Mouse (Mus musculus): ENCODE measurements around the gene Mmp14. TPM values are rescaled to one million over a fixed set of nuclear protein-coding genes. Genes with fewer than 3 reads are reported as not detected.
A peak's percentile ranks its signal among the peaks of the same experiment; 100 is the strongest.

The Mmp14 gene
- polyA plus RNA-seq, 1 experiment from 2014 or later, result 127 TPM

GRCm38 (mm10) chr14:54462146-54462545 is 30.7 kb downstream of the Mmp14 start:
- peaks cover 9% of the 10 kb centered on the region; the same call in 1 of the 2 replicates for H3K4me1 ChIP-seq (replicated peaks)
- no peak overlapping the region for H3K4me2 ChIP-seq
- peaks cover 16% of the 10 kb centered on the region for H3K36me3 ChIP-seq
- H3K4me3 ChIP-seq, result no peak overlapping the region
- no peak for ATAC-seq (ENCODE audit: insufficient number of reproducible peaks, low FRiP score)
- no peak overlapping the region for H3K9ac ChIP-seq
- 82% methylated on average over 4 of the region's 4 CpGs for WGBS
- no peak overlapping the region for H3K27ac ChIP-seq (ENCODE audit: poor library complexity, severe bottlenecking)
- H3K9me3 ChIP-seq (replicated peaks), result no peaks in the 10 kb centered on the region
- no peaks in the 10 kb centered on the region for H3K27me3 ChIP-seq (replicated peaks)

GRCm38 (mm10) chr14:54463108-54463958 is 31.9 kb downstream of the Mmp14 start:
- no peak for ATAC-seq (ENCODE audit: insufficient number of reproducible peaks, low FRiP score)

GRCm38 (mm10) chr14:54463959-54464292 is 32.5 kb downstream of the Mmp14 start, which contains the start of gene Lrp10:
Gene Lrp10, plus strand, starts transcription at chr14:54464137.
- Histone ChIP-seq H3K4me1 (replicated peaks) (peaks cover 12% of the 10 kb centered on the region; the same call in 1 of the 2 replicates), H3K9ac (peak within 1 kb of the TSS; percentile 90), H3K27ac (ENCODE audit: poor library complexity, severe bottlenecking) (peak within 1 kb of the TSS; percentile 83), H3K36me3 (peaks cover 34% of the 10 kb centered on the region), H3K9me3 (replicated peaks) (no peaks in the 10 kb centered on the region), H3K4me2 (peak within 1 kb of the TSS; percentile 83), H3K27me3 (replicated peaks) (no peaks in the 10 kb centered on the region), H3K4me3 (peak within 1 kb of the TSS; percentile 81)
- peak; percentile 93 for ATAC-seq (ENCODE audit: insufficient number of reproducible peaks, low FRiP score)
- WGBS, result under 1% methylated on average over 35 of the region's 35 CpGs

More at GRCm38 (mm10) chr14:54463108-54463958, 31.9 kb downstream of the Mmp14 start:
- Histone ChIP-seq H3K4me3 (peak overlapping the region; percentile 81), H3K9ac (peak overlapping the region; percentile 90; the same call in 1 of the 2 replicates), H3K27ac (ENCODE audit: poor library complexity, severe bottlenecking) (peak overlapping the region; percentile 45; the same call in 1 of the 2 replicates), H3K9me3 (replicated peaks) (no peaks in the 10 kb centered on the region), H3K27me3 (replicated peaks) (no peaks in the 10 kb centered on the region), H3K36me3 (peaks cover 28% of the 10 kb centered on the region), H3K4me2 (peak overlapping the region; percentile 83), H3K4me1 (replicated peaks) (peaks cover 12% of the 10 kb centered on the region; the same call in 1 of the 2 replicates)
- WGBS, result 15% methylated on average over 12 of the region's 12 CpGs

GRCm38 (mm10) chr14:54464293-54465005 is 33.0 kb downstream of the Mmp14 start:
- peak; percentile 78 for ATAC-seq (ENCODE audit: insufficient number of reproducible peaks, low FRiP score)

GRCm38 (mm10) chr14:54471467-54471866 is 40.1 kb downstream of the Mmp14 start:
- Histone ChIP-seq H3K4me1 (replicated peaks) (peaks cover 11% of the 10 kb centered on the region), H3K9me3 (replicated peaks) (no peaks in the 10 kb centered on the region), H3K4me3 (no peak overlapping the region), H3K4me2 (no peak overlapping the region), H3K9ac (no peak overlapping the region), H3K36me3 (peaks cover 52% of the 10 kb centered on the region), H3K27ac (ENCODE audit: poor library complexity, severe bottlenecking) (no peak overlapping the region), H3K27me3 (replicated peaks) (no peaks in the 10 kb centered on the region)
- no peak for ATAC-seq (ENCODE audit: insufficient number of reproducible peaks, low FRiP score)
- 93% methylated on average over 2 of the region's 2 CpGs for WGBS

More at GRCm38 (mm10) chr14:54464293-54465005, 33.0 kb downstream of the Mmp14 start:
- Histone ChIP-seq H3K27ac (ENCODE audit: poor library complexity, severe bottlenecking) (peak overlapping the region; percentile 83), H3K4me3 (peak overlapping the region; percentile 81), H3K27me3 (replicated peaks) (no peaks in the 10 kb centered on the region), H3K4me1 (replicated peaks) (peaks cover 12% of the 10 kb centered on the region; the same call in 1 of the 2 replicates), H3K4me2 (peak overlapping the region; percentile 83), H3K36me3 (peaks cover 39% of the 10 kb centered on the region), H3K9ac (peak overlapping the region; percentile 90), H3K9me3 (replicated peaks) (no peaks in the 10 kb centered on the region)
- WGBS, result under 1% methylated on average over 55 of the region's 57 CpGs

- Histone ChIP-seq H3K4me2 (no peak overlapping the region), H3K4me1 (replicated peaks) (peaks cover 15% of the 10 kb centered on the region), H3K36me3 (peaks cover 41% of the 10 kb centered on the region), H3K27ac (ENCODE audit: poor library complexity, severe bottlenecking) (no peak overlapping the region), H3K9me3 (replicated peaks) (no peaks in the 10 kb centered on the region), H3K4me3 (no peak overlapping the region), H3K9ac (no peak overlapping the region), H3K27me3 (replicated peaks) (peaks cover 4% of the 10 kb centered on the region)
- ATAC-seq (ENCODE audit: insufficient number of reproducible peaks, low FRiP score), result no peak
- 62% methylated on average over 5 of the region's 5 CpGs for WGBS
Observed at GRCm38 (mm10) chr14:54472671-54473070, 41.3 kb downstream of the Mmp14 start.

- Histone ChIP-seq H3K36me3 (peaks cover 20% of the 10 kb centered on the region), H3K9me3 (replicated peaks) (no peaks in the 10 kb centered on the region), H3K27ac (ENCODE audit: poor library complexity, severe bottlenecking) (no peak overlapping the region), H3K4me3 (no peak overlapping the region), H3K27me3 (replicated peaks) (peaks cover 21% of the 10 kb centered on the region), H3K9ac (no peak overlapping the region), H3K4me1 (replicated peaks) (peaks cover 24% of the 10 kb centered on the region), H3K4me2 (no peak overlapping the region)
- WGBS, result 62% methylated on average over 5 of the region's 5 CpGs
- ATAC-seq (ENCODE audit: insufficient number of reproducible peaks, low FRiP score), result no peak
Observed at GRCm38 (mm10) chr14:54474744-54475143, 43.3 kb downstream of the Mmp14 start.

- peaks cover 7% of the 10 kb centered on the region; the same call in 1 of the 2 replicates for H3K36me3 ChIP-seq
- peak within 1 kb of the TSS; percentile 78 for H3K4me2 ChIP-seq
- H3K9me3 ChIP-seq (replicated peaks), result no peaks in the 10 kb centered on the region
- H3K27me3 ChIP-seq (replicated peaks), result peaks cover 30% of the 10 kb centered on the region
- peak within 1 kb of the TSS; percentile 45 for H3K4me3 ChIP-seq
- peaks cover 24% of the 10 kb centered on the region for H3K4me1 ChIP-seq (replicated peaks)
- ATAC-seq (ENCODE audit: insufficient number of reproducible peaks, low FRiP score), result peak; percentile 68
- WGBS, result under 1% methylated on average over 23 of the region's 23 CpGs
- H3K9ac ChIP-seq, result peak within 1 kb of the TSS; percentile 47
- no peak within 1 kb of the TSS for H3K27ac ChIP-seq (ENCODE audit: poor library complexity, severe bottlenecking)
Observed at GRCm38 (mm10) chr14:54475941-54476844, 44.8 kb downstream of the Mmp14 start, which contains the start of gene Rem2. Gene Rem2, plus strand, starts transcription at chr14:54476100.

GRCm38 (mm10) chr14:54477172-54477909 is 45.9 kb downstream of the Mmp14 start:
- H3K4me1 ChIP-seq (replicated peaks), result peaks cover 24% of the 10 kb centered on the region
- H3K9ac ChIP-seq, result no peak overlapping the region
- H3K27me3 ChIP-seq (replicated peaks), result peaks cover 30% of the 10 kb centered on the region
- no peak overlapping the region for H3K4me3 ChIP-seq
- 73% methylated on average over 15 of the region's 15 CpGs for WGBS
- H3K27ac ChIP-seq (ENCODE audit: poor library complexity, severe bottlenecking), result no peak overlapping the region
- H3K36me3 ChIP-seq, result no peaks in the 10 kb centered on the region
- H3K4me2 ChIP-seq, result peak overlapping the region; percentile 78
- ATAC-seq (ENCODE audit: insufficient number of reproducible peaks, low FRiP score), result no peak
- H3K9me3 ChIP-seq (replicated peaks), result no peaks in the 10 kb centered on the region

- Histone ChIP-seq H3K27me3 (replicated peaks) (peaks cover 30% of the 10 kb centered on the region), H3K4me2 (peak overlapping the region; percentile 83), H3K9me3 (replicated peaks) (no peaks in the 10 kb centered on the region), H3K4me1 (replicated peaks) (peaks cover 24% of the 10 kb centered on the region), H3K27ac (ENCODE audit: poor library complexity, severe bottlenecking) (no peak overlapping the region), H3K9ac (peak overlapping the region; percentile 69), H3K36me3 (no peaks in the 10 kb centered on the region), H3K4me3 (peak overlapping the region; percentile 55)
- 1% methylated on average over 40 of the region's 40 CpGs for WGBS
- no peak for ATAC-seq (ENCODE audit: insufficient number of reproducible peaks, low FRiP score)
Observed at GRCm38 (mm10) chr14:54479451-54479920, 48.1 kb downstream of the Mmp14 start.

Measured in heart, embryonic 12.5 days (tissue).